Mouse (Mus musculus) stomach, embryonic 16.5 days (tissue): ENCODE results near the gene Tekt4. TPM values are rescaled to one million over a fixed set of nuclear protein-coding genes. Genes with fewer than 3 reads are reported as not detected.
A peak's percentile ranks its signal among the peaks of the same experiment; 100 is the strongest.

Source experiments
- ATAC-seq: fragments of 200-750 bp; cut with Nextera tagmentation; 2 replicates; pipeline ENCODE4 v1.8.0; 2017; ENCODE audit warnings: moderate number of reproducible peaks, moderate TSS enrichment; ENCODE audit not compliant: insufficient read depth, low FRiP score
- H3K27ac ChIP-seq: fragments of 300-500 bp; sonication (generic); 2 replicates; pipeline ENCODE4 v1.5.1; 2014; ENCODE audit warnings: low read length
- H3K27me3 ChIP-seq: fragments of 300-500 bp; sonication (generic); 2 replicates; pipeline ENCODE4 v1.6.1; 2014; ENCODE audit warnings: low read length, control low read depth, mixed read lengths; ENCODE audit not compliant: control insufficient read depth, insufficient read depth
- H3K36me3 ChIP-seq: fragments of 300-500 bp; sonication (generic); 2 replicates; pipeline ENCODE4 v1.6.1; 2014; ENCODE audit warnings: low read length; ENCODE audit not compliant: control insufficient read depth, insufficient read depth
- H3K4me1 ChIP-seq: fragments of 300-500 bp; sonication (generic); 2 replicates; pipeline ENCODE4 v1.6.1; 2014; ENCODE audit warnings: low read length, control low read depth, mixed read lengths; ENCODE audit not compliant: control insufficient read depth, insufficient read depth
- H3K4me2 ChIP-seq: fragments of 300-500 bp; sonication (generic); 2 replicates; pipeline ENCODE4 v1.6.1; 2014; ENCODE audit warnings: low read depth, low read length, mixed read lengths
- H3K4me3 ChIP-seq: fragments of 300-500 bp; sonication (generic); replicated peaks from 2 replicates; pipeline ENCODE4 v1.5.1; 2014; ENCODE audit warnings: mild to moderate bottlenecking, low read length
- H3K9ac ChIP-seq: fragments of 300-500 bp; sonication (generic); 2 replicates; pipeline ENCODE4 v1.6.1; 2014; ENCODE audit warnings: low read length
- H3K9me3 ChIP-seq: fragments of 300-500 bp; sonication (generic); replicated peaks from 2 replicates; pipeline ENCODE4 v1.6.1; 2016; ENCODE audit warnings: low read length, control low read depth; ENCODE audit not compliant: control insufficient read depth
- WGBS: fragments of 180-500 bp; shearing (Covaris S2); extraction: QIAGEN DNeasy Blood & Tissue Kit; methylation state at CpG from one replicate; pipeline ENCODE4 v1.1.7; 2014; 5-methylcytosine and 5-hydroxymethylcytosine counted together
- polyA plus RNA-seq: library from polyadenylated mRNA; unstranded; fragments of >200 nt; fragmentation: Nextera tagmentation; extraction: Ambion mirVana; gene quantifications from 2 replicates; pipeline ENCODE4 v1.2.1, GENCODE M21; 2015

Gene Tekt4
- polyA plus RNA-seq, 1 experiment from 2014 or later = not detected

DNA sequence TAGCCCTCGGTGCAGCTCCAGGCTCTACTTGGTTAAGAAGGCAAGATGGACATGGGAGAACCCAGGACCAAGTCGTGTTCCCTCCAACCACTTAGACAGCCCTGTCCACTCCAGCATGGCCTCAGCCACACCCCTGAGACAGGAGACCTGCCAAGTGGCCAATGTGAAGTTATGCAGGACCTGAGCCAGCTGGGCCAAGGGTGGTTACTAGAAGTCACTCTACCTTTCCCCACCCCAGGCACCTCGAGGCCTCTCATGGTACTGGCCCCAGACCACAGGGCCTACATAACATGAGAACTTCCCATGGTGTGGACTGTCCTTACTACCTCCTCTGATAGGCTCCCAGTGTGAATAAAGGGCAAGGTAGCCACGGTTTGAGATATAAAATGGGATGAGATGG is 40.2 kb upstream of the Tekt4 start:
- Histone ChIP-seq H3K9ac (no peak overlapping the region), H3K4me3 (no peak overlapping the region), H3K4me2 (no peak overlapping the region), H3K4me1 (peaks cover 54% of the 10 kb centered on the region), H3K27me3 (no peaks in the 10 kb centered on the region), H3K27ac (no peak overlapping the region), H3K36me3 (no peaks in the 10 kb centered on the region), H3K9me3 (no peaks in the 10 kb centered on the region)
- no peak for ATAC-seq
- WGBS = 56% methylated on average over 4 of the region's 4 CpGs

DNA sequence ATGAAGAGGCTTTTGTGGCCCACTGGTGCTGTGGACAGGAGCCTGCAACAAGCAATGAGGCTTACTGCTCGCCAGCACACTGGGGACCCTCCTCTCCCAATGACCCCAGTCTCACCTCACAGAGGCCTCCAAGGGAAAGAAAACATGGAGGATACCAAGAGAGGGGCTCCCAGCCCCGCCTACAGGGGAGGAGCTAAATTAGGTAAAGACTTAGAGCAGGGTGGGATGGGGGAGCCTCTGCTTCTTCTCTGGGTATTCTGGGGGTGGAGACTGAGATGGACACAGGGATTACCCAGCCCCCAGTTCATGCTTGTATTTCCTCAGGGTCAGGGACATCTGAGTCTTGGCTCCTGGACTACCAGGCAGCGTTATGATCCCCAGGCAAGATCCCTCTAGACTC is 39.5 kb upstream of the Tekt4 start:
- Histone ChIP-seq H3K27me3 (no peaks in the 10 kb centered on the region), H3K9ac (no peak overlapping the region; the same call in 1 of the 2 replicates), H3K4me2 (no peak overlapping the region), H3K4me1 (peaks cover 55% of the 10 kb centered on the region), H3K4me3 (no peak overlapping the region), H3K9me3 (no peaks in the 10 kb centered on the region), H3K36me3 (no peaks in the 10 kb centered on the region), H3K27ac (peak overlapping the region; percentile 56; the same call in 1 of the 2 replicates)
- 45% methylated on average over 3 of the region's 3 CpGs for WGBS
- ATAC-seq = no peak

DNA sequence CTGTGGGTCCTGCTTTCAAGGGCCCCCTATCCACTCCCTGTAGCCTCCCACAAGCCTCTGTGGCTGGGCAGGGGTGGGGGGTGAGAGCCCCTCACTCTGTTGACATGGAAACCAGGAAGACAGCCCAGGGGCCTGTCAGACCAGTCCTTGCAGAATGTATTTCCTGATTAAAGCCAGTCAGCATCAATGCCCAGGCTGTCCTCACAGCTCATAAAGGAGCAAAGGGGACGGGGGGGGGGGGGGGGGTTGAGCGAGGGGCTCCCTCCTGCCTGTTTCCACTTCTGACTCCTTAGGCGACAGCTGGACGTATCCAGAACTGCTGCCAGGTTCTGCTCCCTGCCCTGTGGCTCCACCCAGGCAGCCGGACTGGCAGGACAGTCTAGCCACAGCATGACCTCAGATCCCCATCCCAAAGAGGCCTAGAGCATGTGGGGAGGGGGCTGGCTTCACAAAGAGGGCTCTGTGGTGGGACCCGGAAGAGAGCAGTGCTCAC is 38.9 kb upstream of the Tekt4 start:
- Histone ChIP-seq H3K4me2 (peak overlapping the region; percentile 17; the same call in 1 of the 2 replicates), H3K4me1 (peaks cover 50% of the 10 kb centered on the region), H3K9ac (peak overlapping the region; percentile 46; the same call in 1 of the 2 replicates), H3K27me3 (no peaks in the 10 kb centered on the region), H3K36me3 (no peaks in the 10 kb centered on the region), H3K27ac (peak overlapping the region; percentile 56), H3K4me3 (no peak overlapping the region), H3K9me3 (no peaks in the 10 kb centered on the region)
- peak; percentile 45; the same call in 1 of the 2 replicates for ATAC-seq
- whole genome bisulfite sequencing = 17% methylated on average over 6 of the region's 6 CpGs

DNA sequence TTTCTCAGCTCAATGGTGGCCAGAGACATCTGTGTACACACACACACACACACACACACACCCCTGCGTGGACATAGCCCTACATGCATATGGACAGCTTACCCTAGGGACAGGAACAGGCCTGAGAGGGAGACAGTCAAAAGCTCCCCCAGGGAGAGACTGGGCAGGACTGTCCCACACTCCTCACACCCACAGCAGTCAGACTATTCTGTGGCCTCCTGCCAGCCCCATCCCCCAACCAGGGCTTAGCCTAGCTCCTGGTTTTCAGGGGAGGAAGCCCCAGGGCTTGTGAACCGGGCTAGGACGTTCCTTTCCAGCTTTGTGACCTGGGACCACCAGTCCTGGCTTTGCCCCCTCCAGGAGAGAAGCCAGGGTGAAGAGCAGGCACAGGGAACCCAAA is 38.2 kb upstream of the Tekt4 start:
- Histone ChIP-seq H3K9me3 (no peaks in the 10 kb centered on the region), H3K27ac (peak overlapping the region; percentile 56), H3K36me3 (no peaks in the 10 kb centered on the region), H3K4me2 (peak overlapping the region; percentile 17), H3K27me3 (no peaks in the 10 kb centered on the region), H3K9ac (peak overlapping the region; percentile 18; the same call in 1 of the 2 replicates), H3K4me1 (peaks cover 49% of the 10 kb centered on the region), H3K4me3 (no peak overlapping the region)
- ATAC-seq = peak; percentile 61; the same call in 1 of the 2 replicates
- 8% methylated on average over 3 of the region's 3 CpGs for WGBS

DNA sequence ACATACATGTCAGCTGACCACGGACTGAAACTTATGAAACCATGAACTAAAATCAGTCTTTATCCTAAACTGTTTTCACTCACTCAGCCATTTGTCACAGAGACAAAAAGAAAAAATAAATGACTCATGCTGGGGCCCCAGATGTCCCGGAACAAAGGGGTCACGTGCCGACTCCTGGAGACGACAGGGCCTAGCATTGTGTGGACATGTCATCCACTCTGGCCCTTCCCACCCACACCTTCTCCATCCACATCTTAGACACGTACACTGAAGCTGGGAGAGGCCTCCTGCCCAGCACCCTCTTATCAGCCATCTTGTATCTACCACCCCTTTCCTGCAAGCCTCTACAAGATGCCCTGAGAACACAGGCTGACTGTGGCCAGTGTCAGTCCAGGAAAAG is 36.4 kb upstream of the Tekt4 start:
- Histone ChIP-seq H3K4me2 (no peak overlapping the region), H3K9me3 (no peaks in the 10 kb centered on the region), H3K9ac (no peak overlapping the region), H3K4me1 (peaks cover 45% of the 10 kb centered on the region), H3K36me3 (no peaks in the 10 kb centered on the region; the same call in 1 of the 2 replicates), H3K27ac (no peak overlapping the region), H3K4me3 (no peak overlapping the region), H3K27me3 (no peaks in the 10 kb centered on the region)
- 64% methylated on average over 6 of the region's 6 CpGs for WGBS
- no peak for ATAC-seq

DNA sequence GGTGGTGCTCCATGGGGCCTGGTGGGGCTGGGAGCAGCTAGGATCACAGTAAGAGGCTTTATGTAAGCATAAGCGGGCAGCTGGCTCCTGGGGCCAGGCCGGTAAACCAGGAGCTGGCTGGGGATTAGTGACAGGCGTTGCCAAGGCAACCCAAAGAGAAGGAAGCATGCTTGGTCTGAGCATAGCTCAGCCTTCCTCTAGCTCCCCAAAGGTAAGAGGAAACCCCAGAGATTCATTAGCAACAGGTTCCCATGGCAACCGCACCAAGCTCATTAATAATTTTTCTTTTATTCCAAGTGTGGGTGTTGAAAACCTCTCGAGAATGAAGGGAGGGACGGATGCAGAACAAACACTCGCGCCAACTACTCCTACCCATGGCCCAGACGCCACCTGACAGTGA is 35.5 kb upstream of the Tekt4 start:
- H3K4me2 ChIP-seq = no peak overlapping the region
- no peak for ATAC-seq
- no peaks in the 10 kb centered on the region for H3K9me3 ChIP-seq
- no peak overlapping the region for H3K27ac ChIP-seq
- no peak overlapping the region for H3K9ac ChIP-seq
- H3K27me3 ChIP-seq = no peaks in the 10 kb centered on the region
- no peak overlapping the region for H3K4me3 ChIP-seq
- H3K36me3 ChIP-seq = no peaks in the 10 kb centered on the region; the same call in 1 of the 2 replicates
- peaks cover 43% of the 10 kb centered on the region for H3K4me1 ChIP-seq
- WGBS = 32% methylated on average over 9 of the region's 9 CpGs

DNA sequence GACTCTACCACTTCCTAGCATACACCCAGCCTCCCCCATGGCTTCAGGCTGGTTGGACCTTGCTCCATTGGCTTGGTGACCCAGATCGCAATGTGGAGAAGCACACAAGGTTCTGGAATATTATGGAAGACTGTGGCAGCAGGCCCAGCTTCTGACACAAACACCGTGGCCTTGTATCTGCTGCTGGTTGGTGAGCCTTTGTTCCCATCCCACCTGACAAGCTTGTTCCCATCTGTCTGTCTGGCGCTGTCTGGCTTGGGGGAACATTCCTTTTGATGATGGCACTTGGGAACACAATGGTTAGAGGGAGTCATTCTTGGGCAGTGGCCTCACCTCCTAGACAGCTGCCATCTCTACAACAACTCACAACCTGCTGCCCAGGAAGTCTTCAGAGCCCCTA is 33.4 kb upstream of the Tekt4 start:
- H3K27me3 ChIP-seq = no peaks in the 10 kb centered on the region
- no peaks in the 10 kb centered on the region for H3K9me3 ChIP-seq
- no peak overlapping the region for H3K4me2 ChIP-seq
- no peak overlapping the region for H3K9ac ChIP-seq
- no peaks in the 10 kb centered on the region; the same call in 1 of the 2 replicates for H3K36me3 ChIP-seq
- no peak overlapping the region for H3K4me3 ChIP-seq
- no peak for ATAC-seq
- peaks cover 23% of the 10 kb centered on the region for H3K4me1 ChIP-seq
- no peak overlapping the region for H3K27ac ChIP-seq
- 86% methylated on average over 3 of the region's 3 CpGs for WGBS

DNA sequence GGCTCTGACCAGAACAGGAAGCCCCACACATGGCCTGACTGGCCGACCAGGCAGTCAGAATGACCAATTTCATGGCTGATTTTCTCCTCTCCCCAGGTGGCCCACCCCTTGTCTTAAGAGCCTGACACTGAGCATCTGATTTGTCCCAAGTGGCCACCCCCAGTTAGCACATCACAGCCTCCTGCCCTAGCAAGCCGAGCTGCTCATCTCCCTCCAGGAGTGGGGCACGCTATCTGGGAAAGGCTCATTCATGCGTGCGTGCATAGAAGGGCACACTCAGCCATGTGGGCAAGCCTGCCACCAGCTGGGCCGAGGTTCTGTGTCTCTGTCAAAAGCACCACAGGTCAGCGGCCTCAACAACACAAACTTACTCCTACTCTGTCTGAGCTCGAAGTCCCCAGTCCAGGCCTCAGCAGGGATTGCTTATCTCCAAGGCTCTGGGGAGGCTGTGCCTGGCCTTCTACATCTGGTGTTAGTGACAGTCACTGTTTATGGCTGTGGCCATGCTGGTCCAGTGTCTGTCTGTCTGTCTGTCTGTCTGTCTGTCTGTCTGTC is 29.8 kb upstream of the Tekt4 start:
- 68% methylated on average over 8 of the region's 8 CpGs for WGBS
- Histone ChIP-seq H3K4me3 (no peak overlapping the region), H3K9me3 (no peaks in the 10 kb centered on the region), H3K27ac (no peak overlapping the region), H3K9ac (no peak overlapping the region), H3K27me3 (no peaks in the 10 kb centered on the region), H3K4me1 (peaks cover 27% of the 10 kb centered on the region), H3K4me2 (no peak overlapping the region), H3K36me3 (no peaks in the 10 kb centered on the region; the same call in 1 of the 2 replicates)
- ATAC-seq = no peak

DNA sequence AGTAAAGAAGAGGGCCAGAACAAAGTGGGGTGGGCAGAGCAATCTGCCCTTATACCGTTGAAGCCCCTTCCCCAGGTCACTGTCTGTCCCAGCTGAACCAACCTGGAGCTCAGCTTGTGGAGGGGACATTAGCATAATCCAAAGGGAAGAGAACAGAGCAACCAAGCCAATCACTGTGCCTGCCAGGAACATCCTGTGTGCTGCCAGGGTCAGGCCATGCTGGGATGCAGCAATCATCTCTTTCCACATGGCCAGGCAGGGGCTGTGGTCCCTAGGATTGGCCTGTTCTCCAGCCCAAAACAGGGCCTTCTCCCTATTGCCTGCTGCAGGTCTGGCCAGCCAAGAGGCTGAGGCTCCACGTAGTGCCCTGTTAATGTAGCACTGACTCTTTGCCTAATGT is 28.4 kb upstream of the Tekt4 start:
- no peak overlapping the region for H3K4me3 ChIP-seq
- peaks cover 41% of the 10 kb centered on the region for H3K4me1 ChIP-seq
- no peaks in the 10 kb centered on the region; the same call in 1 of the 2 replicates for H3K36me3 ChIP-seq
- H3K27me3 ChIP-seq = no peaks in the 10 kb centered on the region
- WGBS = 61% methylated on average over 2 of the region's 2 CpGs
- H3K9me3 ChIP-seq = no peaks in the 10 kb centered on the region
- H3K4me2 ChIP-seq = no peak overlapping the region
- H3K9ac ChIP-seq = no peak overlapping the region
- ATAC-seq = no peak
- H3K27ac ChIP-seq = no peak overlapping the region
